Mouse (Mus musculus) common myeloid progenitor, adult 5-6 weeks (primary cell): ENCODE data around the gene Dnaic1. TPM values are rescaled to one million over a fixed set of nuclear protein-coding genes. Genes with fewer than 3 reads are reported as not detected.

ENCODE experiments used
- ATAC-seq: replicated peaks from 2 replicates; pipeline ENCODE4 v1.8.0; 2016; ENCODE audit warnings: low read depth, mild to moderate bottlenecking, moderate TSS enrichment, inconsistent platforms; ENCODE audit not compliant: poor library complexity, severe bottlenecking
- total RNA-seq: library from RNA; stranded (forward); fragments of 200-1000, 187-1606 nt; gene quantifications from 2 replicates; pipeline ENCODE4 v1.2.3, GENCODE M21; 2017

Gene Dnaic1
- total RNA-seq, 1 experiment from 2014 or later: not detected

DNA sequence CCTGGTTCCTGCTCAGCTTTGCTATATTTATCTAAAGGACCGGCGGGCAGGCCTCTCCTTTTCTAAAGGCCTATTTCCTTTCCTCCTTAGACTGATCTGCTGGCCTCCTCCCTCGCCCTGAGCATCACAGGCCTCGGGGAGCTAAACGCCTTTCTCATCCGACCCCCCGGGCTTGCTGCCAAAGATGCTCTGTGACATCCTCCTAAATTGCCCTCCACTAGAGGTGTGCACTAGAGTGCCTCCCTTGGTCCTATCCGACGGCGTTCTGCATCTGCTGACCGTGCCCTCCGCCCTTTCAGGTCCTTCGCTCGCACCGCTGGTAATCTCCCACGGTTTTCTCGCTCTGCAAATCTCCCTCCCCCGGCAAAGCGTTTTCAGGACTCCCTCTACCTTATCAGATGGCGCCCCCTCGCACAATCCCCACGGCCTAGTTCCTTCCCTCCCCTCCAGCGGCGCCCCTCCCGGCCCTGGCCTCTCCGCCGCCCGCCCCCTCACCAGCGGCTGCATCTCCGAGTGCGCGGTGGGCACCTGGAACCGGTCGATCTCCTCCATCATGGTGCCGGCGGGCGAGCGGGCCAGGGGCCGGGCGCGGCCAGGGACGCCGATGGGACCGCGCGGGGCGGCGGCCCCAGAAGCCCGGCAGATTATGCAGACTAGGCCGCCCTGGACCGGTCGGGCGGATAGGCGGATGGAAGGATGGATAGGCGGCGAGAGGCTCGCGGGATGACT, 729 bp upstream of the Dnaic1 start:
- no peak for ATAC-seq

DNA sequence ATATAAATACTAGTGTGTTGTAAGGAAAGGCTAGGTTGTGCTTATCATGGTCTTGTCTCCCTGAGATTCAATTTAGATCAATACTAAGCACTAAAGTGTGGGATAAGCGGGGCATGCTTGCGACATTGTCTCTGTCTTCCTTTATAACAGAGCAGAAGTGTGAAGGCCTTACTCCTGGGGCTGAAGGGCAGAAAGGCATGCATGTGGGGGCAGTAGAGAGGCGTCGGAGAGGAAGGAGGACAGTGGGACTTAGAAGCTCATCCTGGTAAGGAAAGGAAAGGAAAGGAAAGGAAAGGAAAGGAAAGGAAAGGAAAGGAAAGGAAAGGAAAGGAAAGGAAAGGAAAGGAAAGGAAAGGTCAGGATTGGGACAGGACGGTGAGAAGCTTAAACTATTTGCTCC, 1.9 kb downstream of the Dnaic1 start:
- ATAC-seq: no peak

DNA sequence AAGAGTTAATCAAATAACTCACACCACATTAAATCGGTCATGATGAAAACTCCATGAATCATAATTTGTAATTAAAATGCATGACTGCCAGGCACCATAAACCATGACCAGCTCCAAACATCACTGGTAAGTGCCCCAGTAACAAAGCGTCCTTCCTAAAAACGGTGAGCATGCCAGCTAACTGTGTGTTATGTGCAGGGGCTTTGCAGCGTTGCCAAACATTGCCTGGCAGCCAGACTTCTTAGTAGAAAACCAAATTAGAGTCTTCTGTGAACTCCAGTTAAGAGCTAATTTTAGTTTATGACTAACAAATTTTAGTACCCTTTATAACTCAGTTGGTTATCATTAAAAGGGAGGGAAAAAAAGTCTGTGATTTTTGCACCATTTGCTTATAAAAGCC, 3.9 kb downstream of the Dnaic1 start:
- no peak for ATAC-seq

DNA sequence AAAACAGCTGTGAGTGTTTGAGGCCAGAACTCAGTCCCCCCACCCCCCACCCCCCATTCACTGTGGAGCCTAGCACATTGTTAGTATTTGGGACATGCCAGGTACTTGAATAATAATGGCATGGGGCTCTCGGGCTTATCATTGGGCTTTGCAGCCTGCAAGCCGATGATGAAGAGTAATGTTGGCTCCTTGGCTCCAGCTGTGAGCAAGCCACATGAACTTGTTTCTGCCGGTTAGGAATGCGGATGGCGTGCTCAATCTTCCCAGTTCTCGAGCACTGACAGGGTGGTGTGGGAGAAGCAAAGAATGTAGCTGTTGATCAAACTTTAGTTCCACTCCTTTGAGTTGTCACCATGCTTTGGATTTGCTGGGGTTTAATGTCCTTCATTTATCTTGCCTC, 6.3 kb downstream of the Dnaic1 start:
- no peak for ATAC-seq

DNA sequence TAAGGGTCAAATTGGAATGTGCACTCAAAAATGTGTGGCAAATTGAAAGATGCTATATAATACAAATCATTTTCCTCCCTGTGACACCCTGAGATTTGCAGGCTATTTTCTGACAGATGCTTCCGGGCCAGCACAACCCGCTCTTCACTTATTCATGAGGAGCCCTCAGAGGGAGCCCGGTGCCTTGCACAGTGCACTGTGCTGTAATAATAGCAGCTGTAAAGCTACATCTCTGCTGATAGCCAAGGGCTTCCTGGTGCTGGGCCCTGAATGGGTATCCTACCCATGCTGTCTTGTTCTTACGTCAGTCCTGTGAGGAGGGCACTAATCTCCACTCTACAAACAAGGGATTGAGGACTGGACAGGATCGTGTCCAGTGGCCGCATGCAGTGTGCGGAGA, 13.8 kb downstream of the Dnaic1 start:
- no peak for ATAC-seq

DNA sequence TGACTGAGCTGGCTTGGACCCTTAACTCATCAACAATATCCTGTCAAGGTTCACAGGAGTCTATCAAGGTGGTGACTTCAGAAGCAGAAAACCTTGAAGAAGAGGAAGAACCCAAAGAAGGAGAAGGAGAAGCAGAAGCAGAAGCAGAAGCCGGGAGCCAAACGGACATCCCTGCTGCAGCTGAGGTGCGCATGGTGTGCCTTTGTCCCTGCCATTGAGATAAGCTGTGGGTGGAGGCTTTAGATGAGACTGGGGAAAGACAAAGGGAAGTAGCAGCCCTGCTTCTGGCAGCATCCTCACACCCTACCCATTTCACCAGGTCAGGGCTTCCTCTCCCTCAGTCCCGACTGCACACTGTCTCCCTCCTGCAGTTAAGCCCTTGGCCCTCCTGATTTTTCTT, 33.2 kb downstream of the Dnaic1 start:
- ATAC-seq: no peak

DNA sequence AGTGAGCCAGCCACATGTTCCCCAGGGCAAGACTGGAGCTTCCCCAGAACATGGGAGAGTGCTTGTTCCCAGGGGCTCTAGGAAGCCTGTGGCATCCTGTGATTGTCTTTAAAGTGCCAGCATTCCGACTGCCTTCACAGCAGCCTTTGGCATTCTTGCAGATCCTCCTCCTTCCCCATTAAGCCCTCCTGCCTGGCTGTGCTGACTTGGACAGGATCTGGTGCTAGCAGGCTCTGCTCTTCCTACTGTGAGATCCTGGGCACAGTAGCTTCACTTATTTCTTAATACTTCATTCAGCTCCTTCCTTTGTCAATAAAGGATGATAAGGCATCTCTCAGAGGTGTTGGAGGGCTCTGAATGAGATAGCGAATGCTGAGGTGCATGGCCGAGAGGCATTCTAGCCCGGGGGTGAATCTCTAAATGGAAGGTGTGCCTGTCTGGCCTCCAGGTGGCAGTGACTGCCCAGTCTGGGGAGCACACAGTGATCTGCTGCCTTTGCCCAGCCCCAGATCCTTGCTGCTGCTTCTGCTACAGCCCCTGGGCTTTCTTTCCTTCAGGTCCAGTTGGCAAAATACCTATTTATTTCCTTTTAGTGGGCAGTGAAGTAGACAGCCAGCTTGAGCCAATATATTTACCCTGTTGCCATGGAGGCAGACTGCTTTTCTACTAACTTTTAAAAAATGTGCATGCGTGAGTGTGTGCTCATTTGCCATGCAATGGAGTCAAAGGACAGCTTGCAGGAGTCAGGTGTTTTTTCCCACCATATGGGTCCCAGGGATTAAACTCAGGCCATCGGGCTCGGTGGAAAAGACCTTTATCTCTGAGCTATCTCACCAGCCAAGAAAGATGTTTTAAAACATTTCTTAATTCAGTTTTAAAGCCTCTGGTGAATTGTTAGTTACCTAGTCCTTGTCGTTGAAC, 35.2 kb downstream of the Dnaic1 start:
- ATAC-seq: no peak

DNA sequence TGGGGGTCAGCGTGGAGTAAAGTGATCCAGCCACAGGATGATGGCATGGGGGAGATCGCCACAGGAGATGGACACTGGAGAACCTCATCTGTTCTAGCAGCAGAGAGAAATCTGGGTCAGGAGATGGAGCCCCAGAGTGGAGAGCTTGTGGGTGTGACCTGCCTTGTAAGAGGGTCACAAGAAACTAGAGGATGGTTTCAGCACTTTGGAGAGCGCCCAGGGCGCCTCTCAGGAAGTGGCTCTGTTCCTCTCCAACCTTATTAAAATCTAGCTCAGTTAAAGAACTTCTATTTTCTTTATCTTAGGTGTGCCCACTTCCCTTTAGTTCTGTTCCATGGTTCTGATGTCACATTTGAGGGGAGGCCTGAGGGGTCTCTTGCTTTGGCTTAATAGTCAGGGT, 37.2 kb downstream of the Dnaic1 start:
- peak; percentile 85 for ATAC-seq

DNA sequence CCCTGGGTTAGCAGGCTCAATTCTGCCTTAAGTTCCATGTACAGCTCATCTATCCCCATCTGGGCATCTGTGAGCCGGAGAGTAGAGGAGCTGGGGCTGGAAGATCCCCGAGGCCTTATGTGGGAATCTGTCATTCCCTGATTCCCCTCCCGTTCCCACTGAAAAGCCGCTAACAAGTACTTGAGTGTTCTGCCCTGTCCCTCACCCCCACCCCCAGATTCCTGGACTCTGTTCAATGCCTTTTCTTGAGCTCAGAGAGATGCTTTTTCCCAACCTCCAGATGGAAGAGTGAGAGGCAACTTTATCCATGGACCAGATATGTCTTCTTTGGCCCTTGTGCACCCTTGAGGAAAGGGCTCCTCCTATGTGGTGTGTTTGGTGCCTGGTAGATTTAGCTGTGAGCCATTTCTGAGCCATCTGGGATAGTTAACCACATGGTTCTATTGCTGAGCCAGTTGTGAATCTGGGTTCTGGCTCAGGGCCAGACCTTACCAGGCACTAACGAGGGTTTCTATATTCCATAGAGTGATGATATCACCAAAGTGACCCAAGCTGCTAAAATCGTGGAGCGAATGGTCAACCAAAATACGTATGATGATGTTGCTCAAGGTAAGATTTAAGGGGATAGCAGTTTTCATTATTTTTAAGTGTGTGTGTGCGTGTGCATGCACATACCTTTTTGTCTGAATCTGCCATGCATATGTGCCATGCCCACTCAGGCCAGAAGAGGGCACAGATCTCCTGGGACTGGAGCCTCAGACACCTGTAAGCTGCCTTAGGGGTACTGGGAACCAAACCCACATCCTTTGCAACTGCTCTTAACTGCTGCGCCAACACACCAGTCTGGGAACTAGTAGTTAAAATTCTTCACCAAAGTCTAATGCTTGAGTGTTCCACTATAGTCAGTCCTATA, 40.4 kb downstream of the Dnaic1 start:
- ATAC-seq: no peak

DNA sequence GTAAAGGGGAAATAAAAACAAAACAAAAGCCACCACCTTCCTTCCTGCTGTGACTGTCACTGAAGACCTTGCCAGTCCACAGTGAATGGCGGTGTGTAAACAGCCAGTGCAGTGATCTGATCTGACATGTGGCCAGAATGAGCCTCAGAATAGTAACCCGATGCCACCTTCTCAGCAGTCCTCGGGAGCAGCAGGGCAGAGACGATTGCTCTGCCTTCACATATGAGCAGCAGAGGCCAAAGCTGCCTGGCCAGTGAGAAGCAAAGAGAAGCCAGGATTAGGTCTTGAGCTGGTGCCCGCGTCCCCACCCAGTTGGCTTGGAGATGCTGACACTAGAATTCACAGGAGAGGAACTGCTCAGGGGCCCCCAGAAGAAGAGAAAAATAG, 41.0 kb downstream of the Dnaic1 start:
- ATAC-seq: no peak

DNA sequence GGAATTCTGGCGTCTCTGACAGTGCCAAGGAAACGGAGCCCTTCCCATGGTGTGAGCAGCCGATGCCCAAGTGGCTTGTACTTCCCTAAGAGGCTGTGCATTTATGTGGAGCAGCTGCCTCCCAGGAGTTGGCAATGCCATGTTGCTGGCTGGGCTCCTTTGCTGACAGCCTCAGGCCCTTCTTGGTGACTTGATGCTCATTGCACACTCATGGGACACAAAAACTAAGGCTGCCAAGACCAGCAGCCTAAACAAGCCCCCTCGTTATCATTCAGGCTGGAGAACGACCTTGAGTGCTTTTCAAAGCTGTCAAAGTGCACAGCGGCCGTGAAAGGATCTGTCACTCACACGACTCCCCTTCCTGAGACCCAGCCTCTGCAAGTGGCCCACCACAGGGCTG, 42.6 kb downstream of the Dnaic1 start:
- no peak for ATAC-seq

DNA sequence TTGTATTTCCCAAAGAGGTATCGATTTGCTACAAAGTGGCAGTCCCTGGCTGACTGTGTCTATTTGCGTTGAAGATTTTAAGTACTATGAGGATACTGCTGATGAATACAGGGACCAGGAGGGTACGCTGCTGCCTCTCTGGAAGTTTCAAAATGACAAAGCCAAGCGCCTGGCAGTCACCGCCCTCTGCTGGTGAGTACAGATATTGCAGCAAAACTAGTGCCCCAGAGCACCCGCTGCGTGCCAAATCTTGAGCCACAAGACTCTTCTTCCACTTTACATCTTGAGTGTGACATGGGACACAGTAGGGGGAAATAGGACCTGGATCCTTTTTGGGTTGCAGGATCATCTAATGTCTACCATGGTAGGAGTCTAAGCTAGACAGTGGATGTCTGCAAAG, 44.6 kb downstream of the Dnaic1 start:
- peak; percentile 88 for ATAC-seq

DNA sequence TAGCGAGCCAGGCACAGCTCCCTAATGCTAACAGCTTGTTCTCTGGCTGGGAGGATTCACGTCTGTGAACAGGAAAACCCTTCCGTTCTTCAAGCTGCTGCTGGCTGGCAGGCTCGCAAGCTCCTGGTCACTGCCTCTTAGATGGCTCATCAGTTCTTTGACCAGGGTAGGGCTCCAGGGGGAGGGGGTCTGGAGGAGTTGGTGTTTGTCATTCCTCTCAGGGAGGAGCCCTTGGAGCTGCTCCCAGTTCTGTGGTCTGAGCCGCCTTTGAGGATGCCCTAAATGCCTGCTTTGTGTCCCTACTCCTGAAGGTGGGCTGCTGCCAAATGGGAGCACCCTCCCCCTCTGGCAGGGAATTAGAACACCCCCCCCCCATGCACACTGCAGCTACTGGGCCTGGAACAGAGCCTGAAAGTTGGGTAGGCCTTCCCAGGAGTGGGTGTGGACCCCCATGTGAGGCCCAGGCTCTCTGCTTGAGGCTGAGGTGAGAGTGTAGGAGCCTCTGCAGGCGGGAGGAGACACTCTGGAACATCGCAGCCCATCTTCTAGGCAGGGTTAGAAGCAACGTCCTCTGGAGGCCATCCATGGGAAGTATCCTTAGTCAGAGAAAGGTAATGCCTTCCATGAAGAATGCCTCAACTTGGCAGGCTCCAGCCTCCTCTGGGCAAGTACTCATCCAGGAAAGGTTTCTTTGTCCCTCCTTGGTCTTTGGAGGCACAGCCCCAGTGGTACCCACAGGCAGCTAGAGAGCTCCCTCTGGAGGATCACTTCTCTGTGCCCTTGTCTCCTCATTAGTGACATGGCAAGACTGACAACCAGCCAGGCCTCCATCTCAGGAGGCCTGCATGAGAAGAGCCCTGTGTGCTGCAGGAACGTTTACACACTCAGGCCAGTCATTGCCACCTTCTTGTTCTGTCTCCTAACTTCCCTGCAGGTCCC, 46.4 kb downstream of the Dnaic1 start:
- no peak for ATAC-seq

DNA sequence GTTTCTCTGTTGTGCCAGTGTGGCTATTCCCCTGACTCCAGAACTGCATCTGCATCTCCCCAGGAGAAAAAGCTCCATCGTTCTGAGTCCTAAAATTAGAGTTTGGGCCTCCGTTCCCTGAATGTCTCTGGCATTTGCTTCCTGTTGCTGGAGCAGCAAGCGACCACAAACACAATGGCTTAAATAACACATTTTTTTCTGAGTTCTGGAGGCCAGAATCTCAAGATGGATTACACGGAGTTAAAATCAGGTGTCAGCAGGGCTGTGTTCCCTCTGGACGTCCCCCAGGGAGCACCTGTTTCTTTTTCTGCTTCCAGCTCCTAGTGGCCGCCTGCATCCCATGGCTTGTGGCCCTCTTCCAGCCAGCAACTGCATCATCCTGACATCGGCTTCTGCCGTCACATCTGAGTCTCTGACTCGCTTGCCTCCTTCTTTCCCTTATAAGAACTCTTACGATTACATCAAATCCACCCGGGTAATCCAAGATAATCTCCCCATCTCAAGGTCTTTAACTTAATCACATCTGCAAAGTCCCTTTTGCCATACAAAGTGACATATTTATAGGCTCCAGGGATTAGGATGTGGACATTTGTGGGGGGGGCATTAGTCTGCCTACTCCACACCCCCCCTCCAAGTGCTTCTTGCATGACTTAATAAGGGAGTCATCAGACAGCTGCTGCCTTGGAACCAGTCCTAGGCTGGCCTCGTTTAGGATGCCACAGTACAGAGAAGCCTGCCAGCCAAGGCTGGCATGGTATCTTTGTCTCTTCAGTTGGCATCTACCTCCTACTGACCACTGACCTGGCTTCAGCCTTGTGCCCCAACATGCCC, 49.6 kb downstream of the Dnaic1 start:
- no peak for ATAC-seq

DNA sequence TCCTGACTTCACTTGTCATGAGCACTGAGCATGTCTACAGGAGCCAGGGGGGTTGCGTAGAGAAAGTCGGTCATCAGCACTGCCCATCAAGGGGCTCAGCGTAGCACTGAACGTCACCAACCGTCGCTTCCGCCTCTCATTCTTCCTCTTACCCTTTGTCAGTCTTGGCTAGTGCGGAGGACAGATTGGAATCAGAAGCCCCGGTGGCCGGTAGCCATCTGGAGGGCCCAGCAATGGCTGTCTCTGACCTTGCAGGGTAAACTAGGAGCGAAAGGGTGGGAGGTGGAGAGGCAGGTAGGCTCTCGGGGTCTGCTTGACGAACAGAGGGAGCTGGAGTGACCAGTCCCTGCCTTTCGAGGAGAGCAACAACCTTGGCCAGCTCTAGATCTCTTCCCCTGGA, 52.5 kb downstream of the Dnaic1 start:
- no peak for ATAC-seq

DNA sequence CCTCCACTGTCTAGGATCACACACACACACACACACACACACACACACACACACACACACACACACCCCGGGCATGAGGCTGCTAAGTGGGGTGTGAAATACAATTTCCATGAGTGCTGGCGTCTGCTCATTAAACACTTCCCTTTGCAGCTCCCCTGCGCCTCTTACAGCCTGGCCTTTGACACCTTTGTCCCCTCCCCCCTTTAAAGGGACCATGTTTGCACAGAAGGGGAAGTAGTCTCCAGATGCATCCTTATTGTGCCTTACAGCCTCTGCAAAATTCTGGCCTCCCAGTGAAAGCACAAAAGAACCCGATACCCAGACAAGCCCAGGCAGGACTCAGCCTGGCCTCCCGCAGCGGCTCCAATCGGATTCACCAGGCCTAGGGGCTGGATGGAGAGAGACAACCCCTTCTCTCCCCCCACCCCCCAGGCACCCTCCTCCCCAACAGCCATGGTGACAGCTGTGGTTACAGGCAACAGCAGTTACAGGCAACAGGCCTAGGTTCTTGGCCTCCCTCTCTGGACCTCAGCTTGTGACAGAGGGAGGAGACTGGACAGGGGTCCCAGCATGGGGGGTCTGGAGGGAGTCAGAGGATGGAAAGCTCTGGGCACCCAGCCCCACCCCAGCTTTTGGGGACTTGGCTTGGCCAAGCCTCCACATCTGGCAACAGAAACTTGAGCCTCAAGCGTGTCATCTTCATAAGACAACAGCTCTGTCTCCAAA, 58.8 kb downstream of the Dnaic1 start:
- peak; percentile 95 for ATAC-seq

DNA sequence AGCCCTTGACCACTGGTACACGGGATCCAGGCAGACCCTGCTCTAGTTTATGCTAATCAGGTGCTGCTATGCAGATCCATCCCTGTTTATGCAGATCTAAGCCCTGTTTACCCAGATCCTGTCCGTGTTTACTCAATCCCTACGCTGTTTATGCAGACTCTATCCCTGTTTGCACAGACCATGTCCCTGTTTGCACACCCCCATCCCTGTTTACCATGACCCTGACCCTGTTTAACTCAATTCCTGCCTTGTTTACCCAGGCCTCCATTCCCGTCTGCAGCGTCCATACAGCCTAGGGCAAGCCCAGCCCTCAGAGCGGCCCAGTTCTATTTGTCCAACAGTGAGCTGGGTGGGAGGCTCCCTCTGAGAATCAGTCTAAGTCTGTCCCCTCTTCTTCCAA, 60.6 kb downstream of the Dnaic1 start:
- ATAC-seq: no peak

DNA sequence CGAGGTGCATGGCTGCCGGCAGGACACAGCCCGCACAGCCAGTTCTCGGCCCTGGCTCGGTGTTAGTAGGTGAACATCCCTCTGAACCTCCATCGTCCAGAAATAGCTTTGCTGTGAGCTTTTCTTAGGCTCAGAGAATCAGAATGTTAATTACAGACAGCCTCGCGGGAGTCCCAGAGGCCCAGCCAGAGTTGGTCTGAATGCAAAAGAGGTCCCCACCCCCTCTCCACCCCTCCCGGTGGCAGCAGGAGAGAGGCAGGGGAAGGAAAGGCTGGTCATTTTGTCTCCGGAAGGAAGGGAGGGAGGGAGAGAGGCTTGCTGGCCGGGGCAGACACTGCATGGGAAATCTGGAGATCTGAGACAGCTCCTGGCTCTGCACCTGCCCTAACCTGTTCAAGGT, 61.8 kb downstream of the Dnaic1 start:
- no peak for ATAC-seq
